Mouse (Mus musculus): Measurements from ENCODE around the gene Fgr.

Fgr gene

GRCm38 (mm10) chr4:133014896-133015709 is 41.2 kb downstream of the Fgr start:
- DNase-seq (ENCODE audit: low read depth, low spot score) = no peak

- no peak for DNase-seq (ENCODE audit: low read depth, low spot score)
Observed at GRCm38 (mm10) chr4:133015710-133016651, 42.1 kb downstream of the Fgr start.

- DNase-seq (ENCODE audit: low read depth, low spot score) = no peak
Observed at GRCm38 (mm10) chr4:133016677-133017415, 43.0 kb downstream of the Fgr start.

- DNase-seq (ENCODE audit: low read depth, low spot score) = no peak
Observed at GRCm38 (mm10) chr4:133017597-133018262, 43.8 kb downstream of the Fgr start.

- DNase-seq (ENCODE audit: low read depth, low spot score) = no peak
Observed at GRCm38 (mm10) chr4:133018263-133018798, 44.4 kb downstream of the Fgr start.

- DNase-seq (ENCODE audit: low read depth, low spot score) = no peak
Observed at GRCm38 (mm10) chr4:133020721-133021120, 46.8 kb downstream of the Fgr start.

- no peak for DNase-seq (ENCODE audit: low read depth, low spot score)
Observed at GRCm38 (mm10) chr4:133021181-133021671, 47.3 kb downstream of the Fgr start.

GRCm38 (mm10) chr4:133022217-133022616 is 48.3 kb downstream of the Fgr start:
- DNase-seq (ENCODE audit: low read depth, low spot score) = no peak

- no peak for DNase-seq (ENCODE audit: low read depth, low spot score)
Observed at GRCm38 (mm10) chr4:133022954-133023635, 49.2 kb downstream of the Fgr start.

- DNase-seq (ENCODE audit: low read depth, low spot score) = no peak
Observed at GRCm38 (mm10) chr4:133023636-133024035, 49.7 kb downstream of the Fgr start.

- no peak for DNase-seq (ENCODE audit: low read depth, low spot score)
Observed at GRCm38 (mm10) chr4:133024404-133024803, 50.5 kb downstream of the Fgr start.

- no peak for DNase-seq (ENCODE audit: low read depth, low spot score)
Observed at GRCm38 (mm10) chr4:133024969-133025685, 51.2 kb downstream of the Fgr start.

- no peak for DNase-seq (ENCODE audit: low read depth, low spot score)
Observed at GRCm38 (mm10) chr4:133026272-133026671, 52.4 kb downstream of the Fgr start.

- DNase-seq (ENCODE audit: low read depth, low spot score) = no peak
Observed at GRCm38 (mm10) chr4:133026826-133027375, 53.0 kb downstream of the Fgr start.

- DNase-seq (ENCODE audit: low read depth, low spot score) = no peak
Observed at GRCm38 (mm10) chr4:133027721-133028120, 53.8 kb downstream of the Fgr start.

GRCm38 (mm10) chr4:133028193-133028592 is 54.3 kb downstream of the Fgr start:
- no peak for DNase-seq (ENCODE audit: low read depth, low spot score)

GRCm38 (mm10) chr4:133028875-133029274 is 55.0 kb downstream of the Fgr start:
- DNase-seq (ENCODE audit: low read depth, low spot score) = no peak

- no peak for DNase-seq (ENCODE audit: low read depth, low spot score)
Observed at GRCm38 (mm10) chr4:133032410-133033095, 58.7 kb downstream of the Fgr start.

GRCm38 (mm10) chr4:133034478-133034877 is 60.6 kb downstream of the Fgr start:
- DNase-seq (ENCODE audit: low read depth, low spot score) = no peak
